Mouse (Mus musculus) myocyte (in vitro differentiated cells): ENCODE measurements around the gene Rell1.

Experiments used
- MYOD1 ChIP-seq, 3 experiments: IDR thresholded peaks; one replicate each; pipeline ENCODE4 v1.6.1; 2011; ENCODE audit warnings: control low read depth in 2 of 3, low read depth in 2 of 3, mild to moderate bottlenecking in 2 of 3, moderate library complexity in 1 of 3; ENCODE audit not compliant: insufficient read length in 2 of 3, control insufficient read depth in 1 of 3
- MYOG ChIP-seq, 3 experiments: IDR thresholded peaks; one replicate each; pipeline ENCODE4 v1.6.1; 2011; ENCODE audit warnings: control low read depth in 2 of 3, low read depth in 2 of 3, mild to moderate bottlenecking in 2 of 3; ENCODE audit not compliant: insufficient read length in 2 of 3, control insufficient read depth in 1 of 3, insufficient read depth in 1 of 3
- POLR2A ChIP-seq: IDR thresholded peaks from one replicate; pipeline ENCODE4 v1.6.1; 2011; ENCODE audit warnings: low read depth, mild to moderate bottlenecking, control low read depth, moderate library complexity; ENCODE audit not compliant: insufficient read length
- REST ChIP-seq: IDR thresholded peaks from one replicate; pipeline ENCODE4 v1.6.1; 2011; ENCODE audit warnings: mild to moderate bottlenecking, control low read depth, moderate library complexity; ENCODE audit not compliant: insufficient read depth, insufficient read length
- TCF12 ChIP-seq: IDR thresholded peaks from one replicate; pipeline ENCODE4 v1.6.1; 2011; ENCODE audit warnings: mild to moderate bottlenecking, control low read depth; ENCODE audit not compliant: poor library complexity, insufficient read depth, severe bottlenecking
- USF1 ChIP-seq: IDR thresholded peaks from one replicate; pipeline ENCODE4 v1.6.1; 2011; ENCODE audit warnings: low read depth, mild to moderate bottlenecking, control low read depth, moderate library complexity

- no peak for TF ChIP-seq POLR2A
- TF ChIP-seq USF1 = no peak
- TF ChIP-seq TCF12 = no peak
- no peak for TF ChIP-seq REST
- peak in 1 of 3 experiments; percentile 29 for TF ChIP-seq MYOG (IDR thresholded peaks at IDR 0.05; ENCODE audit: control insufficient read depth in 1 of 3, insufficient read depth in 1 of 3, insufficient read length in 2 of 3, low read depth in 2 of 3)
- peak in 2 of 3 experiments; percentile 39 to 80 for TF ChIP-seq MYOD1 (IDR thresholded peaks at IDR 0.05; ENCODE audit: control insufficient read depth in 1 of 3, insufficient read length in 2 of 3, low read depth in 2 of 3)
Observed at GRCm38 (mm10) chr5:63891912-63892311, 76.8 kb downstream of the Rell1 start.
